Mouse (Mus musculus) thymus, adult 2 months (tissue): ENCODE measurements around the gene Dnph1. TPM values are rescaled to one million over a fixed set of nuclear protein-coding genes. Genes with fewer than 3 reads are reported as not detected.

Experiments used
- DNase-seq: peaks from one replicate; pipeline ENCODE4 v3.0.0; 2021
- H3K27ac ChIP-seq: fragments of 200-500 bp; 2 replicates; pipeline ENCODE4 v1.5.1; 2012; ENCODE audit warnings: low read length, control low read depth; ENCODE audit not compliant: control insufficient read depth, insufficient read depth
- H3K27me3 ChIP-seq: fragments of 200-500 bp; 2 replicates; pipeline ENCODE4 v1.6.1; 2012; ENCODE audit warnings: mild to moderate bottlenecking, low read length, moderate library complexity, mixed read lengths; ENCODE audit not compliant: control insufficient read depth, insufficient read depth
- H3K36me3 ChIP-seq: fragments of 200-500 bp; 2 replicates; pipeline ENCODE4 v1.6.1; 2012; ENCODE audit warnings: mild to moderate bottlenecking, low read length, moderate library complexity; ENCODE audit not compliant: control insufficient read depth, insufficient read depth
- H3K4me1 ChIP-seq: fragments of 200-500 bp; replicated peaks from 2 replicates; pipeline ENCODE4 v1.6.1; 2012; ENCODE audit warnings: low read length; ENCODE audit not compliant: control insufficient read depth, insufficient read depth
- H3K4me3 ChIP-seq: fragments of 200-500 bp; 2 replicates; pipeline ENCODE4 v1.5.1; 2012; ENCODE audit warnings: mild to moderate bottlenecking, low read length, control low read depth, moderate library complexity; ENCODE audit not compliant: control insufficient read depth, insufficient read depth
- CTCF ChIP-seq: fragments of 200-500 bp; IDR thresholded peaks from 2 replicates; pipeline ENCODE4 v1.5.1; 2012; ENCODE audit warnings: mild to moderate bottlenecking, control low read depth, low read length, moderate library complexity, borderline replicate concordance; ENCODE audit not compliant: control insufficient read depth, poor library complexity, insufficient read depth; ENCODE audit errors: extremely low read depth
- POLR2A ChIP-seq: fragments of 200-500 bp; IDR thresholded peaks from 2 replicates; pipeline ENCODE4 v1.6.1; 2012; ENCODE audit warnings: mild to moderate bottlenecking, low read length, control low read depth, moderate library complexity; ENCODE audit not compliant: control insufficient read depth, poor library complexity, insufficient read depth; ENCODE audit errors: extremely low read depth
- WGBS: fragments of 180-500 bp; shearing (Covaris S2); methylation state at CpG from one replicate; pipeline ENCODE4 v1.1.7; 2018; 5-methylcytosine and 5-hydroxymethylcytosine counted together
- polyA plus RNA-seq: library from polyadenylated mRNA; depleted of rRNA; stranded (reverse); fragments of >200 nt; gene quantifications from 2 replicates; pipeline ENCODE4 v1.2.3, GENCODE M21; 2012; rRNA removed

Gene Dnph1
- polyA plus RNA-seq, 1 experiment = 14.0 TPM

DNA sequence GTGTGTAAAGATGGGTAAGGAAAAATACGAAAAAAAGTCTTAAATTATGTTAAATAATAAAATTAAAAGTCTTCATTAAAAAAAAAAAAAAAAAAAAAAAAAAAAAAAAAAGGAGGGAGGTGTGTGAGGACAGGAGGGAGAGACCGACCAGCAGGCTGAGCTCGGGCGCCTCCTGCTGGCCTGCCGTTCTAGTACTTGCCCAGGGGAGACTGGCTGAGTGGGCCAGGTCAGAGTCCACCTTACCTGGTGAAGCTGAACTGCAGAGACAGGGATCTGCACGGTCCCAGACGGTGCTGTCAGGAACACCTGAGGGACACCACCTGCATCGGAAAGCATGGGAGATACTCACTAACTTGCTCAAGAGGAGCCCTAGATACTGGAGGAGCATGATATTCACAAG, 52.7 kb downstream of the Dnph1 start:
- no peak overlapping the region for H3K4me3 ChIP-seq
- 71% methylated on average over 8 of the region's 8 CpGs for WGBS
- H3K27me3 ChIP-seq = peaks cover 3% of the 10 kb centered on the region; the same call in 1 of the 2 replicates
- no peak overlapping the region for H3K27ac ChIP-seq
- DNase-seq = peak; percentile 40
- TF ChIP-seq CTCF (peak; percentile 71), POLR2A (no peak)
- H3K36me3 ChIP-seq = peaks cover 19% of the 10 kb centered on the region
- H3K4me1 ChIP-seq = peaks cover 9% of the 10 kb centered on the region

Other genes with a start within 250 kb of the Dnph1 start
- gene Polr1c, start 248.7 kb upstream of the Dnph1 start, polyA plus RNA-seq = 52.6 and 60.6 TPM in 2 replicates
- gene Yipf3, start 248.6 kb upstream of the Dnph1 start, polyA plus RNA-seq = 250 and 292 TPM in 2 replicates
- 4.2 and 5.3 TPM in 2 replicates for gene Lrrc73, start 243.2 kb upstream of the Dnph1 start, polyA plus RNA-seq
- 98.7 and 106 TPM in 2 replicates for gene Tjap1, start 213.7 kb upstream of the Dnph1 start, polyA plus RNA-seq
- gene Dlk2, start 199.3 kb upstream of the Dnph1 start, polyA plus RNA-seq = 8.5 and 11.3 TPM in 2 replicates
- gene Abcc10, start 168.4 kb upstream of the Dnph1 start, polyA plus RNA-seq = 31.8 and 33.4 TPM in 2 replicates
- 18.3 and 20.7 TPM in 2 replicates for gene Zfp318, start 113.0 kb upstream of the Dnph1 start, polyA plus RNA-seq
- 348 and 429 TPM in 2 replicates for gene Crip3, start 67.8 kb upstream of the Dnph1 start, polyA plus RNA-seq
- gene Slc22a7, start 58.3 kb upstream of the Dnph1 start, polyA plus RNA-seq = 1.2 and 3.3 TPM in 2 replicates
- 1.0 and 1.1 TPM in 2 replicates for gene Ttbk1, start 9.0 kb upstream of the Dnph1 start, polyA plus RNA-seq
- 21.8 and 22.0 TPM in 2 replicates for gene Cul9, start 49.7 kb downstream of the Dnph1 start, polyA plus RNA-seq
- gene Srf, start 59.5 kb downstream of the Dnph1 start, polyA plus RNA-seq = 297 and 310 TPM in 2 replicates
- 11.9 and 15.8 TPM in 2 replicates for gene Ptk7, start 132.8 kb downstream of the Dnph1 start, polyA plus RNA-seq
- gene Klc4, start 149.3 kb downstream of the Dnph1 start, polyA plus RNA-seq = 22.6 and 24.0 TPM in 2 replicates
- 68.3 and 91.0 TPM in 2 replicates for gene Mrpl2, start 149.5 kb downstream of the Dnph1 start, polyA plus RNA-seq
- gene Cul7, start 153.6 kb downstream of the Dnph1 start, polyA plus RNA-seq = 47.9 and 50.1 TPM in 2 replicates
- 43.8 and 47.8 TPM in 2 replicates for gene Rrp36, start 177.6 kb downstream of the Dnph1 start, polyA plus RNA-seq
- gene Mea1, start 182.1 kb downstream of the Dnph1 start, polyA plus RNA-seq = 47.8 and 55.7 TPM in 2 replicates
- 116 and 124 TPM in 2 replicates for gene Klhdc3, start 184.2 kb downstream of the Dnph1 start, polyA plus RNA-seq
- gene Ppp2r5d, start 208.4 kb downstream of the Dnph1 start, polyA plus RNA-seq = 113 and 117 TPM in 2 replicates
- 105 and 113 TPM in 2 replicates for gene Pex6, start 214.8 kb downstream of the Dnph1 start, polyA plus RNA-seq
- 4.4 and 10.6 TPM in 2 replicates for gene Gnmt, start 232.5 kb downstream of the Dnph1 start, polyA plus RNA-seq